Mouse (Mus musculus) thymus, postnatal 14 days (tissue): ENCODE results near the gene Olfr1211.

Experiments
- DNase-seq: peaks from one replicate; pipeline ENCODE4 v3.0.0; 2021

The Olfr1211 gene

GRCm38 (mm10) chr2:88938011-88938410 is at the start of gene Olfr1211:
Gene Olfr1211 (minus strand): TSS chr2:88938111.
- no peak for DNase-seq

- DNase-seq: no peak
Observed at GRCm38 (mm10) chr2:88980181-88980580, 42.3 kb upstream of the Olfr1211 start, which contains the start of gene Gm13762. Gene Gm13762 (minus strand): TSS chr2:88980281.

- no peak for DNase-seq
Observed at GRCm38 (mm10) chr2:88953669-88954068, 15.8 kb upstream of the Olfr1211 start, which contains the start of gene Olfr1212. Gene Olfr1212 (plus strand): TSS chr2:88953969.

- DNase-seq: no peak
Observed at GRCm38 (mm10) chr2:88915057-88915456, 22.9 kb downstream of the Olfr1211 start, which contains the start of gene Olfr1209. Gene Olfr1209 (minus strand): TSS chr2:88915157.

- DNase-seq: no peak
Observed at GRCm38 (mm10) chr2:88902211-88902610, 35.7 kb downstream of the Olfr1211 start, which contains the start of gene Olfr1208. Gene Olfr1208 (minus strand): TSS chr2:88902311.
